ENCODE assay signal across 8 mouse cellular contexts in genomic region chr4:107163756-107164587, GRCm38 (mm10). TPM values are rescaled to one million over a fixed set of nuclear protein-coding genes. Genes with fewer than 3 reads are reported as not detected.
DNase-seq lines count a peak whose midpoint lies in the region; ATAC-seq and TF ChIP-seq lines count a peak whose summit lies in the region.

No protein-coding gene starts in this region.

- H3K4me1 ChIP-seq in embryonic fibroblast, embryonic 13.5 days (ENCODE audit: control insufficient read depth, insufficient read depth, low read length): no peaks in the 10 kb centered on the region
- no peaks in the 10 kb centered on the region for H3K4me1 ChIP-seq in liver, postnatal 0 days (ENCODE audit: insufficient read depth)
- peaks cover 11% of the 10 kb centered on the region for H3K4me1 ChIP-seq in neural tube, embryonic 13.5 days (replicated peaks)
- peaks cover 3% of the 10 kb centered on the region; the same call in 1 of the 2 replicates for H3K4me1 ChIP-seq in stomach, embryonic 16.5 days (ENCODE audit: control insufficient read depth, insufficient read depth, low read length)

- 50% methylated on average over 9 of the region's 9 CpGs for WGBS in liver, postnatal 0 days (ENCODE audit: insufficient replicate concordance)
- WGBS in neural tube, embryonic 13.5 days: 36% methylated on average over 9 of the region's 9 CpGs
- 33% methylated on average over 9 of the region's 9 CpGs for WGBS in stomach, embryonic 16.5 days

- DNase-seq in CD8-positive naive resting alpha-beta T cell, adult 2 months (ENCODE audit: low read depth in 2 of 2, low spot score in 2 of 2): peak; percentile 54 to 73
- peak; percentile 93 for DNase-seq in brain, adult 2 months (ENCODE audit: low read depth, low spot score)
- peak; percentile 63 to 70 for DNase-seq in heart, postnatal 36 days
- peak; percentile 79 for DNase-seq in layer of hippocampus, adult 11-12 months (ENCODE audit: low spot score)
- DNase-seq in liver, postnatal 0 days: peak; percentile 65

- TF ChIP-seq CTCF in embryonic fibroblast, embryonic 13.5 days (IDR thresholded peaks at IDR 0.05; ENCODE audit: borderline replicate concordance, insufficient read depth, low read length): peak; percentile 51; the same call in 1 of the 2 replicates
- peak; percentile 100 for TF ChIP-seq CTCF in liver, postnatal 0 days (IDR thresholded peaks at IDR 0.05; ENCODE audit: low read depth)

- H3K4me2 ChIP-seq in liver, postnatal 0 days (ENCODE audit: low read depth, low read length): no peak overlapping the region
- no peak overlapping the region for H3K4me2 ChIP-seq in neural tube, embryonic 13.5 days
- H3K4me2 ChIP-seq in stomach, embryonic 16.5 days (ENCODE audit: low read depth, low read length): no peak overlapping the region

- intact Hi-C loops in heart, postnatal 36 days (cut with DNase I): loop anchor here (2.0 to 5.0 kb wide), 9 partner anchors 97 to 552 kb away; partner anchors contain the start of genes Acot11, Cyb5rl, Mrpl37 and Ssbp3

- H3K9ac ChIP-seq in liver, postnatal 0 days (replicated peaks): no peak overlapping the region
- no peak overlapping the region for H3K9ac ChIP-seq in neural tube, embryonic 13.5 days
- no peak overlapping the region for H3K9ac ChIP-seq in stomach, embryonic 16.5 days (ENCODE audit: low read length)

- H3K27ac ChIP-seq in embryonic fibroblast, embryonic 13.5 days (ENCODE audit: insufficient read depth, low read length): no peak overlapping the region
- no peak overlapping the region for H3K27ac ChIP-seq in liver, postnatal 0 days (ENCODE audit: low read depth)
- peak overlapping the region; percentile 69 for H3K27ac ChIP-seq in neural tube, embryonic 13.5 days (replicated peaks)
- H3K27ac ChIP-seq in stomach, embryonic 16.5 days (ENCODE audit: low read length): no peak overlapping the region

- peak; percentile 64; the same call in 1 of the 2 replicates for ATAC-seq in liver, postnatal 0 days
- peak; percentile 86 for ATAC-seq in neural tube, embryonic 13.5 days (ENCODE audit: low read depth)
- peak; percentile 78; the same call in 1 of the 2 replicates for ATAC-seq in stomach, embryonic 16.5 days (ENCODE audit: insufficient read depth, low FRiP score)

- no peak for TF ChIP-seq POLR2A in embryonic fibroblast, embryonic 13.5 days (IDR thresholded peaks at IDR 0.05; ENCODE audit: low read depth, low read length)

- H3K36me3 ChIP-seq in liver, postnatal 0 days (replicated peaks; ENCODE audit: insufficient read depth, low read length): peaks cover 15% of the 10 kb centered on the region
- H3K36me3 ChIP-seq in neural tube, embryonic 13.5 days: peaks cover 22% of the 10 kb centered on the region
- 0 out of 2 replicates have a peak, but pooled peaks cover 3% of the 10 kb centered on the region for H3K36me3 ChIP-seq in stomach, embryonic 16.5 days (ENCODE audit: control insufficient read depth, insufficient read depth, low read length)

- no peaks in the 10 kb centered on the region for H3K9me3 ChIP-seq in liver, postnatal 0 days (ENCODE audit: low read length)
- H3K9me3 ChIP-seq in neural tube, embryonic 13.5 days: no peaks in the 10 kb centered on the region
- no peaks in the 10 kb centered on the region for H3K9me3 ChIP-seq in stomach, embryonic 16.5 days (replicated peaks; ENCODE audit: control insufficient read depth, low read length)

- H3K4me3 ChIP-seq in embryonic fibroblast, embryonic 13.5 days (ENCODE audit: insufficient read depth, low read length): no peak overlapping the region
- H3K4me3 ChIP-seq in liver, postnatal 0 days (ENCODE audit: low read depth, low read length): no peak overlapping the region
- no peak overlapping the region for H3K4me3 ChIP-seq in neural tube, embryonic 13.5 days
- H3K4me3 ChIP-seq in stomach, embryonic 16.5 days (replicated peaks; ENCODE audit: low read length): no peak overlapping the region

- H3K27me3 ChIP-seq in liver, postnatal 0 days (ENCODE audit: insufficient read depth, low read length): no peaks in the 10 kb centered on the region
- H3K27me3 ChIP-seq in neural tube, embryonic 13.5 days: no peaks in the 10 kb centered on the region
- H3K27me3 ChIP-seq in stomach, embryonic 16.5 days (ENCODE audit: control insufficient read depth, insufficient read depth, low read length): no peaks in the 10 kb centered on the region

- no peak for TF ChIP-seq EP300 in liver, postnatal 0 days (IDR thresholded peaks at IDR 0.05; ENCODE audit: low read depth)

RNA-seq across cellular contexts. Expression of gene Tmem59, which starts 14.2 kb away (rescaled TPM):
- polyA plus RNA-seq in embryonic fibroblast, embryonic 13.5 days (2011; ENCODE audit: insufficient read length, low read depth, missing spikeins): 388 and 440 TPM in 2 replicates
- total RNA-seq in heart, postnatal 36 days (2021): 100 to 1,000 TPM; 150 to 151 TPM
- polyA plus RNA-seq in liver, postnatal 0 days (2015; fragmentation: Nextera tagmentation; extraction: Ambion mirVana): 282 and 296 TPM in 2 replicates
- polyA plus RNA-seq in neural tube, embryonic 13.5 days (2015; fragmentation: Nextera tagmentation; extraction: Ambion mirVana): 441 and 449 TPM in 2 replicates
- 442 and 466 TPM in 2 replicates for polyA plus RNA-seq in stomach, embryonic 16.5 days (2015; fragmentation: Nextera tagmentation; extraction: Ambion mirVana)

RNA-seq across cellular contexts. Expression of gene Tceanc2, which starts 14.9 kb away (rescaled TPM):
- 23.0 and 29.7 TPM in 2 replicates for polyA plus RNA-seq in embryonic fibroblast, embryonic 13.5 days (2011; ENCODE audit: insufficient read length, low read depth, missing spikeins)
- total RNA-seq in heart, postnatal 36 days (2021): 10 to 100 TPM; 11.5 to 18.3 TPM
- polyA plus RNA-seq in liver, postnatal 0 days (2015; fragmentation: Nextera tagmentation; extraction: Ambion mirVana): 12.7 TPM in 2 replicates
- 20.5 and 36.9 TPM in 2 replicates for polyA plus RNA-seq in neural tube, embryonic 13.5 days (2015; fragmentation: Nextera tagmentation; extraction: Ambion mirVana)
- polyA plus RNA-seq in stomach, embryonic 16.5 days (2015; fragmentation: Nextera tagmentation; extraction: Ambion mirVana): 17.9 and 25.2 TPM in 2 replicates

RNA-seq across cellular contexts. Expression of gene Ldlrad1, which starts 45.0 kb away (rescaled TPM):
- not detected in 2 replicates for polyA plus RNA-seq in embryonic fibroblast, embryonic 13.5 days (2011; ENCODE audit: insufficient read length, low read depth, missing spikeins)
- not detected for total RNA-seq in heart, postnatal 36 days (2021)
- polyA plus RNA-seq in liver, postnatal 0 days (2015; fragmentation: Nextera tagmentation; extraction: Ambion mirVana): not detected in 2 replicates
- not detected in 2 replicates for polyA plus RNA-seq in neural tube, embryonic 13.5 days (2015; fragmentation: Nextera tagmentation; extraction: Ambion mirVana)
- not detected in 2 replicates for polyA plus RNA-seq in stomach, embryonic 16.5 days (2015; fragmentation: Nextera tagmentation; extraction: Ambion mirVana)
